22 mouse cellular contexts compared by ENCODE assay signal in the genomic region with DNA sequence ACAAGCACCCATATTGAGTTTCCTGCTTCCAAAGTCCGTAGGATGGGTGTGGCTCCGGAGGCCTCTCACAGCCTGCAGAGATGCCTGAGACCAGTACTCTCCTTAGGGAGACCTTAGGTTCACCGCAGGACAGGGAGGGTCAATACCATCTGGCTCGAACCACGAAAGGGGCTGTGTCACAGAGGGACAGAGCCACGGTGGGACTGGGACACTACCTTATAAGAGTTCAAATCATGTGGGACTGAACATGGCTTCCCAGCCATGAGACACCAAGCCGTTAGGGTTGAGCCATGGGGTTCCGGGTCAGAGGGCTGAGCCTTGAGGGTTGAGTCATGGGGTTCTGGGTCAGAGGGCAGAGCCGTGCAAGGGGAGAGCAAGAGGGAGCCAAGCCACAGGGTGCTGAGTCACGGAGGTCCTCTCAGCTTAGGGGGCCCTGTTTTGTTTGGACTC. TPM values are rescaled to one million over a fixed set of nuclear protein-coding genes. Genes with fewer than 3 reads are reported as not detected.
DNase-seq lines count a peak whose midpoint lies in the region; ATAC-seq and TF ChIP-seq lines count a peak whose summit lies in the region.
"Not testable (repeated sequence)": the region's sequence is repeated elsewhere in the genome, so short reads cannot be mapped to it uniquely, and the experiment has no call there.
"Had no signal": no experiment of that assay in that cellular context is flagged by ENCODE, and none has a peak within 500 bp of the region (broad histone marks: within the 10 kb centered on the region; RNA-seq: fewer than 3 reads in every experiment).

No protein-coding gene starts in this region.

- not testable (repeated sequence) for TF ChIP-seq POLR2A in heart, adult 2 months (IDR thresholded peaks at IDR 0.05; ENCODE audit: insufficient read depth, low read depth, low read length); kidney, adult 2 months (IDR thresholded peaks at IDR 0.05; ENCODE audit: low read depth, low read length)

- not testable (repeated sequence) for TF ChIP-seq CTCF in heart, adult 2 months (IDR thresholded peaks at IDR 0.05); kidney, adult 2 months (conservative IDR thresholded peaks at IDR 0.05; ENCODE audit: insufficient read depth, insufficient read length, low read depth, low read length)

- not testable (repeated sequence) for H3K36me3 ChIP-seq in embryonic facial prominence, embryonic 12.5 days; heart, adult 2 months (ENCODE audit: control insufficient read depth, insufficient read depth, low read length); hindbrain, embryonic 12.5 days; kidney, adult 2 months (ENCODE audit: control insufficient read depth, insufficient read depth, low read length); liver, embryonic 16.5 days (ENCODE audit: control insufficient read depth, insufficient read depth); midbrain, embryonic 11.5 days (ENCODE audit: control insufficient read depth, insufficient read depth, low read length)

- intact Hi-C loops in heart, adult 2 months (cut with DNase I) = not testable (repeated sequence)

- peak; percentile 19; the same call in 1 of the 2 replicates for ATAC-seq in embryonic facial prominence, embryonic 12.5 days (ENCODE audit: insufficient number of reproducible peaks, insufficient read depth, low FRiP score, low TSS enrichment)
- 0 out of 2 replicates have a peak, but pooled peaks have one; percentile 27 for ATAC-seq in hindbrain, embryonic 12.5 days (ENCODE audit: low FRiP score)
- peak; percentile 37; the same call in 1 of the 2 replicates for ATAC-seq in liver, embryonic 16.5 days (ENCODE audit: low read depth)
- ATAC-seq in midbrain, embryonic 11.5 days (ENCODE audit: low FRiP score) = peak; percentile 8; the same call in 1 of the 2 replicates

- peak; percentile 21 to 39 for DNase-seq in heart, adult 2 months
- peak; percentile 59 for DNase-seq in kidney, adult 2 months
- peak; percentile 19 to 40 for DNase-seq in kidney, postnatal 36 days
- DNase-seq in midbrain, embryonic 11.5 days (ENCODE audit: low spot score, missing footprints) = not testable (repeated sequence)
- peak; percentile 46 for DNase-seq in testis, postnatal 10 days (ENCODE audit: low spot score)

- WGBS in embryonic facial prominence, embryonic 12.5 days = 89% methylated on average over 10 of the region's 10 CpGs
- 85% methylated on average over 10 of the region's 10 CpGs for WGBS in heart, adult 2 months
- 88% methylated on average over 10 of the region's 10 CpGs for WGBS in hindbrain, embryonic 12.5 days
- WGBS in kidney, adult 2 months = 81% methylated on average over 10 of the region's 10 CpGs
- 63% methylated on average over 10 of the region's 10 CpGs for WGBS in liver, embryonic 16.5 days (ENCODE audit: insufficient replicate concordance)
- 88% methylated on average over 10 of the region's 10 CpGs for WGBS in midbrain, embryonic 11.5 days

- H3K79me2 ChIP-seq in heart, adult 2 months (replicated peaks; ENCODE audit: control insufficient read depth, insufficient read depth, low read length) = not testable (repeated sequence)

- H3K27me3 ChIP-seq in embryonic facial prominence, embryonic 12.5 days; heart, adult 2 months (ENCODE audit: control insufficient read depth, insufficient read depth, low read length); hindbrain, embryonic 12.5 days; kidney, adult 2 months (replicated peaks; ENCODE audit: control insufficient read depth, insufficient read depth, low read length); liver, embryonic 16.5 days (ENCODE audit: control insufficient read depth, insufficient read depth, low read depth, low read length); midbrain, embryonic 11.5 days (ENCODE audit: control insufficient read depth, insufficient read depth, low read length): not testable (repeated sequence)

- H3K9me3 ChIP-seq in embryonic facial prominence, embryonic 12.5 days = peaks cover 31% of the 10 kb centered on the region
- H3K9me3 ChIP-seq in hindbrain, embryonic 12.5 days (replicated peaks) = peaks cover 38% of the 10 kb centered on the region
- H3K9me3 ChIP-seq in liver, embryonic 16.5 days (replicated peaks; ENCODE audit: control insufficient read depth, low read length) = not testable (repeated sequence)
- H3K9me3 ChIP-seq in midbrain, embryonic 11.5 days (ENCODE audit: control insufficient read depth, low read length) = peaks cover 18% of the 10 kb centered on the region

- H3K9ac ChIP-seq in embryonic facial prominence, embryonic 12.5 days; heart, adult 2 months (ENCODE audit: low read depth, low read length); hindbrain, embryonic 12.5 days; liver, embryonic 16.5 days (ENCODE audit: low read depth, low read length); midbrain, embryonic 11.5 days (ENCODE audit: low read length): not testable (repeated sequence)

- H3K4me3 ChIP-seq in embryonic facial prominence, embryonic 12.5 days; heart, adult 2 months; hindbrain, embryonic 12.5 days; kidney, adult 2 months (ENCODE audit: insufficient read depth, low read depth, low read length); liver, embryonic 16.5 days (ENCODE audit: low read depth, low read length); midbrain, embryonic 11.5 days (ENCODE audit: low read depth, low read length): not testable (repeated sequence)

- not testable (repeated sequence) for TF ChIP-seq EP300 in heart, adult 2 months (IDR thresholded peaks at IDR 0.05; ENCODE audit: insufficient read depth, low read depth, low read length)

- H3K4me2 ChIP-seq in embryonic facial prominence, embryonic 12.5 days (replicated peaks); hindbrain, embryonic 12.5 days (replicated peaks); liver, embryonic 16.5 days (ENCODE audit: low read depth, low read length); midbrain, embryonic 11.5 days: not testable (repeated sequence)

- not testable (repeated sequence) for H3K27ac ChIP-seq in embryonic facial prominence, embryonic 12.5 days; heart, adult 2 months; hindbrain, embryonic 12.5 days; kidney, adult 2 months (ENCODE audit: insufficient read depth, low read depth, low read length); liver, embryonic 16.5 days (ENCODE audit: low read length); midbrain, embryonic 11.5 days (ENCODE audit: low read depth, low read length)

- H3K4me1 ChIP-seq in embryonic facial prominence, embryonic 12.5 days; heart, adult 2 months (ENCODE audit: control insufficient read depth, insufficient read depth, low read length); hindbrain, embryonic 12.5 days; kidney, adult 2 months (ENCODE audit: control insufficient read depth, insufficient read depth, low read length); liver, embryonic 16.5 days (ENCODE audit: control insufficient read depth, low read depth, low read length); midbrain, embryonic 11.5 days (ENCODE audit: control insufficient read depth, insufficient read depth, low read length): not testable (repeated sequence)

RNA-seq across cellular contexts. Expression of gene Tcp10c, which starts 45.2 kb away (rescaled TPM):
- polyA plus RNA-seq in embryonic facial prominence, embryonic 12.5 days (2016; fragmentation: Nextera tagmentation; extraction: Ambion mirVana) = not detected in 2 replicates
- not detected for total RNA-seq in heart, adult 2 months (2021)
- 0.06 TPM in 1 of 2 replicates, not detected in the other for polyA plus RNA-seq in heart, adult 2 months (2012; rRNA removed)
- not detected in 2 replicates for polyA plus RNA-seq in hindbrain, embryonic 12.5 days (2016; fragmentation: Nextera tagmentation; extraction: Ambion mirVana)
- polyA plus RNA-seq in kidney, adult 2 months (2012; rRNA removed) = 0.03 and 0.05 TPM in 2 replicates
- not detected in 2 replicates for polyA plus RNA-seq in liver, embryonic 16.5 days (2015; fragmentation: Nextera tagmentation; extraction: Ambion mirVana)
- polyA plus RNA-seq in midbrain, embryonic 11.5 days (2014; fragmentation: Nextera tagmentation; extraction: Ambion mirVana) = not detected in 2 replicates
- total RNA-seq: adrenal gland, adult 2 months; ES-E14; gastrocnemius, postnatal 36 days; heart, postnatal 36 days; left cerebral cortex, adult 2 months; megakaryocyte progenitor cell, adult 5-6 weeks; neutrophil, adult 5-6 weeks had no signal
- polyA plus RNA-seq: adrenal gland, adult 2 months; brain, embryonic 14.5 days; C2C12; cerebellum, adult 2 months; erythroblast, embryonic 14.5 days; frontal cortex, adult 2 months; limb, embryonic 15.5 days; urinary bladder, adult 2 months had no signal
